Mouse (Mus musculus): ENCODE measurements around the gene Olfr1259. TPM values are rescaled to one million over a fixed set of nuclear protein-coding genes. Genes with fewer than 3 reads are reported as not detected.

Olfr1259 gene
- polyA plus RNA-seq (2015; fragmentation: Nextera tagmentation; extraction: Ambion mirVana), result not detected in 2 replicates

GRCm38 (mm10) chr2:89948564-89948963 is at the start of gene Olfr1259:
TSS of gene Olfr1259 (minus strand) at chr2:89948664.

GRCm38 (mm10) chr2:89990921-89991320 is 42.5 kb upstream of the Olfr1259 start, which contains the start of gene Olfr1261:
TSS of gene Olfr1261 (plus strand) at chr2:89991221.

GRCm38 (mm10) chr2:89974184-89974583 is 25.7 kb upstream of the Olfr1259 start, which contains the start of gene Olfr1260:
TSS of gene Olfr1260 (plus strand) at chr2:89974340.

GRCm38 (mm10) chr2:89927009-89927408 is 21.5 kb downstream of the Olfr1259 start, which contains the start of gene Olfr1258:
TSS of gene Olfr1258 (plus strand) at chr2:89927309.

Other genes starting within 250 kb of the Olfr1259 start
- not detected in 2 replicates for gene Olfr1252, start 223.7 kb downstream of the Olfr1259 start, polyA plus RNA-seq (2015; fragmentation: Nextera tagmentation; extraction: Ambion mirVana)
- gene Olfr1253, start 191.6 kb downstream of the Olfr1259 start, polyA plus RNA-seq (2015; fragmentation: Nextera tagmentation; extraction: Ambion mirVana), result not detected in 2 replicates
- gene Olfr1254, start 155.0 kb downstream of the Olfr1259 start, polyA plus RNA-seq (2015; fragmentation: Nextera tagmentation; extraction: Ambion mirVana), result not detected in 2 replicates
- gene Olfr1255, start 136.6 kb downstream of the Olfr1259 start, polyA plus RNA-seq (2015; fragmentation: Nextera tagmentation; extraction: Ambion mirVana), result not detected in 2 replicates
- gene Olfr1256, start 107.1 kb downstream of the Olfr1259 start, polyA plus RNA-seq (2015; fragmentation: Nextera tagmentation; extraction: Ambion mirVana), result not detected in 2 replicates
- not detected in 2 replicates for gene Olfr48, start 100.5 kb downstream of the Olfr1259 start, polyA plus RNA-seq (2015; fragmentation: Nextera tagmentation; extraction: Ambion mirVana)
- gene Olfr1257, start 70.2 kb downstream of the Olfr1259 start, polyA plus RNA-seq (2015; fragmentation: Nextera tagmentation; extraction: Ambion mirVana), result not detected in 2 replicates
- not detected in 2 replicates for gene Olfr1258, start 21.4 kb downstream of the Olfr1259 start, polyA plus RNA-seq (2015; fragmentation: Nextera tagmentation; extraction: Ambion mirVana)
- not detected in 2 replicates for gene Olfr1260, start 25.7 kb upstream of the Olfr1259 start, polyA plus RNA-seq (2015; fragmentation: Nextera tagmentation; extraction: Ambion mirVana)
- not detected in 2 replicates for gene Olfr1261, start 42.6 kb upstream of the Olfr1259 start, polyA plus RNA-seq (2015; fragmentation: Nextera tagmentation; extraction: Ambion mirVana)
- gene Olfr1262, start 51.5 kb upstream of the Olfr1259 start, polyA plus RNA-seq (2015; fragmentation: Nextera tagmentation; extraction: Ambion mirVana), result not detected in 2 replicates
- not detected in 2 replicates for gene Olfr1263, start 63.5 kb upstream of the Olfr1259 start, polyA plus RNA-seq (2015; fragmentation: Nextera tagmentation; extraction: Ambion mirVana)
- gene Olfr1264, start 76.9 kb upstream of the Olfr1259 start, polyA plus RNA-seq (2015; fragmentation: Nextera tagmentation; extraction: Ambion mirVana), result not detected in 2 replicates
- gene Olfr1265, start 86.7 kb upstream of the Olfr1259 start, polyA plus RNA-seq (2015; fragmentation: Nextera tagmentation; extraction: Ambion mirVana), result not detected in 2 replicates
- gene Olfr140, start 114.9 kb upstream of the Olfr1259 start, polyA plus RNA-seq (2015; fragmentation: Nextera tagmentation; extraction: Ambion mirVana), result not detected in 2 replicates
- gene Olfr1269, start 172.7 kb upstream of the Olfr1259 start, polyA plus RNA-seq (2015; fragmentation: Nextera tagmentation; extraction: Ambion mirVana), result not detected in 2 replicates
- gene Olfr32, start 193.6 kb upstream of the Olfr1259 start, polyA plus RNA-seq (2015; fragmentation: Nextera tagmentation; extraction: Ambion mirVana), result not detected in 2 replicates
- not detected in 2 replicates for gene Olfr1270, start 204.4 kb upstream of the Olfr1259 start, polyA plus RNA-seq (2015; fragmentation: Nextera tagmentation; extraction: Ambion mirVana)

All from skeletal muscle tissue, postnatal 0 days (tissue).